Mouse (Mus musculus) midbrain, embryonic 16.5 days (tissue): Measurements from ENCODE around the gene St6galnac6. TPM values are rescaled to one million over a fixed set of nuclear protein-coding genes. Genes with fewer than 3 reads are reported as not detected.

ENCODE experiments used
- ATAC-seq: fragments of 200-750 bp; cut with Nextera tagmentation; 2 replicates; pipeline ENCODE4 v1.8.0; 2017; ENCODE audit warnings: moderate TSS enrichment
- H3K27ac ChIP-seq: fragments of 300-500 bp; sonication (generic); 2 replicates; pipeline ENCODE4 v1.5.1; 2014; ENCODE audit warnings: mild to moderate bottlenecking, low read length, mixed read lengths
- H3K27me3 ChIP-seq: fragments of 300-500 bp; sonication (generic); 2 replicates; pipeline ENCODE4 v1.6.1; 2014; ENCODE audit warnings: low read depth, low read length, mixed read lengths; ENCODE audit not compliant: control insufficient read depth, insufficient read depth
- H3K36me3 ChIP-seq: fragments of 300-500 bp; sonication (generic); 2 replicates; pipeline ENCODE4 v1.6.1; 2014; ENCODE audit warnings: mild to moderate bottlenecking, low read length, moderate library complexity, mixed read lengths; ENCODE audit not compliant: control insufficient read depth, insufficient read depth
- H3K4me1 ChIP-seq: fragments of 300-500 bp; sonication (generic); 2 replicates; pipeline ENCODE4 v1.6.1; 2014; ENCODE audit warnings: mild to moderate bottlenecking, low read length, mixed read lengths; ENCODE audit not compliant: control insufficient read depth, insufficient read depth
- H3K4me2 ChIP-seq: fragments of 300-500 bp; sonication (generic); 2 replicates; pipeline ENCODE4 v1.6.1; 2014; ENCODE audit warnings: mild to moderate bottlenecking, low read length, mixed read lengths
- H3K4me3 ChIP-seq: fragments of 300-500 bp; sonication (generic); 2 replicates; pipeline ENCODE4 v1.5.1; 2014; ENCODE audit warnings: low read depth, mild to moderate bottlenecking, low read length, moderate library complexity, mixed read lengths
- H3K9ac ChIP-seq: fragments of 300-500 bp; sonication (generic); 2 replicates; pipeline ENCODE4 v1.6.1; 2014; ENCODE audit warnings: low read depth, low read length, mixed read lengths
- H3K9me3 ChIP-seq: fragments of 300-500 bp; sonication (generic); replicated peaks from 2 replicates; pipeline ENCODE4 v1.6.1; 2014; ENCODE audit warnings: mild to moderate bottlenecking, low read length, mixed read lengths; ENCODE audit not compliant: control insufficient read depth, poor library complexity, severe bottlenecking
- WGBS: fragments of 180-500 bp; shearing (Covaris S2); extraction: QIAGEN DNeasy Blood & Tissue Kit; methylation state at CpG from one replicate; pipeline ENCODE4 v1.1.7; 2014; 5-methylcytosine and 5-hydroxymethylcytosine counted together
- polyA plus RNA-seq: library from polyadenylated mRNA; unstranded; fragments of >200 nt; fragmentation: Nextera tagmentation; extraction: Ambion mirVana; gene quantifications from 2 replicates; pipeline ENCODE4 v1.2.1, GENCODE M21; 2015

St6galnac6 gene
- polyA plus RNA-seq, 1 experiment from 2014 or later = 36.4 TPM

DNA sequence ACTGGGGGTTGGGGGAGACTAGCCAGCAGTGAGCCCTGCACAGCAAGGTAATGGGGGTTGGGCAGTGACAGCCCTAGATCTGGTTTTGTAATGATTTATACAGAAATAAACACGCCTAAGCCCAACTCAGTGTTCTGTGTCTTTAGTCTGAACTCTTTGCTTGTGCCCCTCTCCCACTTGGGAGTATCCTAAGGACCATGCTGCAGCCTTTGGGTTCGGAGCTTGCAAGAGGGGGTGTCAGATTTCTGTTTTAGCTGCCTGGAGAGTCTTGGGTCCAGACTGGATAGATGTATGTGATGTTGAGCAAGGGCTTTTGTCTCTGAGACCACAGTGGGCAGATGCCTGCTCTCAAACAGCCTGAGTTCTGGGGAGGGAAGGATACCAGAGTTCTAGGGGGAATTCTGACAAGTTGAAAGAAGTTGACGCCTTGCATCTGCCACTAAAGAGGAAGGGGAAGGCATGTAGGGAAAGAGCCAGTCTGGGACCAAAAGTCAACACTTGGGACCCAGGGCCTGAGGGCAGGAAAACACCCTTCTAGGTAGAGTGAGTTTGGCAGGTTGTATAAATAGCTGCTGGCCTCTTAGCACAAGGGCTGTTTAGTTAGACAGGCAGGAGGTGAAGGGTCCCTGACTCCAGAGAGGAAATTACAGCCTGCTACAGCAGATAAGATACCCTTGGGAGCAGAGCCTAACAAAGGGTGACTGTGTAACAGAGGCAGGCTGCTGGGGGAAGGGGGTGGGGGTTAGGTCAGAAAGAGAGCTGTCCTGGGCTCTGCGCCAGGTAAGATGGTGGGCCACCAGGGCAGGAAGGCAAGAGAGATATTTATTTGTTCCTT is 21.4 kb downstream of the St6galnac6 start:
- no peaks in the 10 kb centered on the region for H3K27me3 ChIP-seq
- no peak overlapping the region for H3K4me2 ChIP-seq
- no peak overlapping the region; the same call in 1 of the 2 replicates for H3K27ac ChIP-seq
- 0 out of 2 replicates have a peak, but pooled peaks cover 3% of the 10 kb centered on the region for H3K9me3 ChIP-seq
- H3K4me1 ChIP-seq = peaks cover 15% of the 10 kb centered on the region
- peaks cover 2% of the 10 kb centered on the region; the same call in 1 of the 2 replicates for H3K36me3 ChIP-seq
- no peak overlapping the region for H3K4me3 ChIP-seq
- no peak for ATAC-seq
- WGBS = 43% methylated on average over 4 of the region's 4 CpGs
- no peak overlapping the region for H3K9ac ChIP-seq

DNA sequence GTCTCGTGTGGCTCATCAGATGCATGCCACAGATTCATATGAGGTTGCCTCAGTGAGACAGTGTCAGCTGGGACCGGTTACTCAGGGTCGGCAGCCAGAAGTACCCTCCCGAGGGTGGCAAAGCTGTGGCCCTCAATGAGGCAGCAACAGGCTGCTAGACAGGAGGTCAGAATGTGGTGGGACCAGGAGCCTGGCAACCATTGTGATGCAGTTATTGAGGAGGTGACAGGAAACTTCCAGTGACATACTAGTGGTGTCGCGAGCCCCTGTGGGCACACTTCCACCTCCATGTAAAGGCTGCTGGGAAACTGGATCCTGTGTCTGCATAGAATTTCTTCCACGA is 22.0 kb downstream of the St6galnac6 start, which contains the start of gene Ak1:
TSS of gene Ak1 (plus strand) at position 242 of the 343 bp plus-strand sequence.
- H3K27me3 ChIP-seq = no peaks in the 10 kb centered on the region
- 0 out of 2 replicates have a peak, but pooled peaks cover 3% of the 10 kb centered on the region for H3K9me3 ChIP-seq
- no peak within 1 kb of the TSS for H3K9ac ChIP-seq
- H3K4me3 ChIP-seq = no peak within 1 kb of the TSS
- H3K4me1 ChIP-seq = peaks cover 21% of the 10 kb centered on the region
- peaks cover 2% of the 10 kb centered on the region; the same call in 1 of the 2 replicates for H3K36me3 ChIP-seq
- H3K27ac ChIP-seq = no peak within 1 kb of the TSS; the same call in 1 of the 2 replicates
- WGBS = 40% methylated on average over 7 of the region's 7 CpGs
- no peak for ATAC-seq
- H3K4me2 ChIP-seq = no peak within 1 kb of the TSS

DNA sequence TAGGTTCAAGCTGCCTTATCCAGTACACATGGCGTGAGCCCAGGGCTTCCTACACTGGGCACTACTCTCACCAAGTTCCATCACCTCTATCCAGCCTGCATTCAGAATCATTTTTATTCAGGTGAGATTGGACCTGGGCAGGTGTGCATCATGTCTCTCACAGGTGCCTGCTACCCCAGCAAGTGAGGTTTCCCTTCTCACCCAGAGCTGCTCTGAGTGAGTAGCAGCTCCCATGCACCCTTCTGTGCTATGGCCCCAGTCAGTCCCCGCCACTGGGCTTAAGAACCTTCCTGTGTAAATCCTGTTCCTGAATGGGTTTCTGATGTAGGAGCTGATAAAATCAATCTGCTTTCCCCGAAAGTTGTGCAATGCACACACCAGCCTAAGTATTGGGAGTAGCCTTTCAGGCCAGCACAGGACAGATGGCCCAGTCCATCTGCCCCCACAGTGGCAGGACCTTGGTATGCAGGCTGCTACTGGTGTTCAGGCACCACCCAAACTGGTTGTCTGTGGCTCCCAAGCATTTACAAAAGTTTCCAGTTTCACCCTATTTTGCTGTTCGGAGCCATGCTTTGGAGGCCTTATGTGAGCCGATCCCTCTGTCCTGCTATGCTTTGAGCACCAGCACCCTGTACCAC is 24.7 kb downstream of the St6galnac6 start:
- no peak overlapping the region for H3K27ac ChIP-seq
- H3K4me1 ChIP-seq = peaks cover 48% of the 10 kb centered on the region
- no peaks in the 10 kb centered on the region for H3K27me3 ChIP-seq
- no peaks in the 10 kb centered on the region for H3K9me3 ChIP-seq
- no peak overlapping the region for H3K4me2 ChIP-seq
- H3K36me3 ChIP-seq = no peaks in the 10 kb centered on the region
- 78% methylated on average over 5 of the region's 5 CpGs for WGBS
- H3K4me3 ChIP-seq = no peak overlapping the region
- ATAC-seq = no peak
- no peak overlapping the region for H3K9ac ChIP-seq

DNA sequence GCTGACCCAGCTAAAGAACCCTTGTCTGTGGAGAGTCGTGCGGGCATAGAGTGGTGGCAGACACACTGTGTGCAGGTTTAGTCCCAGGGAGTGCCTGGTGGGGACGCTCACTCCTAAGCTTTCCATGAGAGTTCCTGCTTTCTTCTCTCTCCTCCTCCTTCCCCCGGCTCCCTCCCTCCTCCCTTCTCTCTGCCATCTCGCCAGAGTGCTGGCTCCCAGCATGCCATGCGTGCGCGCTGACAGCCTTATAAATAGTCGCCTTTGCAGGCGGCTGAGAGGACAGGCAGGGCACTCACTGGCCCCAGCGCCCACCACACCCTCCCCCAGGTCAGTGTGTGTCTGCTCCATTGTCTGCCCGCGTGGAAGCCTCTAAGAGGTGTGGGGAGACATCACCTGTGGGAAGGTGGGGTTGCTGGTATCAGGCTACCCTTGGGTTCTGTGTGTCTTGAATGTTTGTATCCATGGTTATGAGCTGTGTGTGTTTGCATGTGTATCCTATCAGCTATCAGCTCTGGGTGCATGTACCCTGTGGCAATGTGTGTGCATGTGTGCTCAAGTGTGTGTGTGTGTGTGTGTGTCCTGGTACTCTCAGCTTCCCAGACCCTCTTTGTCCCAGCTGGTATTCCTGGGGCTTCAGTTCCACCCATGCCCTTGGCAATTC is 25.8 kb downstream of the St6galnac6 start:
- H3K36me3 ChIP-seq = no peaks in the 10 kb centered on the region
- H3K4me1 ChIP-seq = peaks cover 53% of the 10 kb centered on the region
- 4% methylated on average over 13 of the region's 13 CpGs for WGBS

DNA sequence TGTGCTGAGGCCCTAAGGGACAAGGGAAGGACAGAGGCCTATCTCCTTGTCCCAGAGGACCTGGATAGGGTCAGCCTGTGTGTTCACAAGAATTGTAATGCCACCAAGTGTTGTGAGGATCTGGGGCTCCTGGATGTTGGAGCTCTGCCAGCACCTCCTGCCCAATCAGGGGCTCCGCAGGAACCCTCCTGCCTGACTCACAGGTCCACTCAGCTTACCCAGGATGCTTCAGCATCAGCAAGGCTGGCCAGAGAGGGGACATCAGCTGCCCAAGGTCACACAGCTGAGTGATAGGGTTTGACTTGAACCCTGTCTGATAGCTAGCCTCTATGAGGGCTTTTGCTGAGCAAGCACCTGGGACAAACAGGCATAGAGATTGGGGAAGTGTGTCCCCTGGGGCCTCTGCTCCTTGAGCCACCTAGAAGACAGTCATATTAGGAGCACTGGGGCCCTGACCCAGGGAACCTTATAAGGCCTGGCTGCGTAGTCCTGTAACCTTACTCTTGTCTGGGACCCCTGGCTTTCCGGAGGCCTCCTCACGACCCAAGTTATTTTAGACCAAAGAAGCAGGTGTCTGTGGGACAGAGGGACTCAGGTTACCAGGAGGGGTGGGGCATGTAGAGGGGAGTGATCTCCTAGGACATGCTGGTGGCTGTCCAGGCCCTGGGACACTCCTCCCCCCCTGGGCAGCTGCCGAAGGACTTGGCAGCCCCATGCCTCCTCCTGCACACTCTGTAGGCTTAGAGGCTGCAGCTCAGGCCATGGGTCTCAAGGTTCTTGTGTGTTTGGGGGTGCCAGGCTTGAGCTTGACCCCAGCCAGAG is 26.6 kb downstream of the St6galnac6 start:
- Histone ChIP-seq H3K9ac (peak overlapping the region; percentile 74), H3K4me1 (peaks cover 49% of the 10 kb centered on the region), H3K4me2 (peak overlapping the region; percentile 74), H3K27me3 (no peaks in the 10 kb centered on the region), H3K27ac (peak overlapping the region; percentile 91), H3K4me3 (peak overlapping the region; percentile 45), H3K9me3 (no peaks in the 10 kb centered on the region), H3K36me3 (no peaks in the 10 kb centered on the region)
- ATAC-seq = peak; percentile 1
- WGBS = 66% methylated on average over 5 of the region's 5 CpGs

More for the DNA sequence above, 25.8 kb downstream of the St6galnac6 start:
- Histone ChIP-seq H3K4me3 (peak overlapping the region; percentile 45), H3K27me3 (no peaks in the 10 kb centered on the region), H3K4me2 (peak overlapping the region; percentile 74), H3K9ac (peak overlapping the region; percentile 74), H3K27ac (peak overlapping the region; percentile 91), H3K9me3 (no peaks in the 10 kb centered on the region)
- ATAC-seq = peak; percentile 60

DNA sequence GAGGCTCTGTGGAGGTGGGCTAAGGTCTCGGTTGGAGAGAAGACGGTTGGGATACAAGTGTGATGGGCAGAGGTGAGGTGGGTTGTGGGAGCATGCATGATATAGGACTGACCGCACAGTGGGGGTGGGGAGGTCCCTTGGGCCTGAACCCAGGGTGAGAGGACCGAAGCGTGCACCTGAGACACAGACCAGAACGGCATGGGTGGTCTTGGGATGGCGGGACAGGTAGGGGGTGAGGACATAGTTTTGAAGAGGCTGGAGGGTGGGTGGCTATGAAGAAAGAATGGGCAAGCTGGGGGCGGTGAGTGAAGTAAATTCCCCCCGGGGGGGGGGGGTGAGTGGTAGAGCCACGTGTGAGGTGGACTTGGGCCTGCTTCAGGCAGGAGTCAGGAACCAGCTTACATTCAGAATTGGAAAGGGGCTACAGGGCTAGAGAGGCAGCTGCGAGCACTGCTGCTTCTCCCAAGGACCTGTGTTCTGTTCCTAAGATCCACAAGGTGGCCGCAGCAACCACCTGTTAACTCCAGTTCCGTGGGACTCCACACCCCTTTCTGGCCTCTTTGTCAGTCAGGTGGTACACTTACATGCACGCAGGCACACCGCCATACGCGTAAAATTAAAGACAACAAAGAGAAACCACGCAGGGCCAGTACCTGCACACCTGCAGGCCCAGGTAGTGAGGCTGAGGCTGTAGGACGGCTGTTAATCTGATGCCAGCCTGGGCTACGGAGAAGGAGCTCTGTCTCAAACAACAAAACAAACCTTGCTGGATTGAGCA is 27.9 kb downstream of the St6galnac6 start:
- no peak for ATAC-seq
- H3K27me3 ChIP-seq = no peaks in the 10 kb centered on the region
- H3K9me3 ChIP-seq = no peaks in the 10 kb centered on the region
- 74% methylated on average over 19 of the region's 20 CpGs for WGBS
- H3K4me3 ChIP-seq = no peak overlapping the region
- H3K4me1 ChIP-seq = peaks cover 47% of the 10 kb centered on the region
- H3K36me3 ChIP-seq = no peaks in the 10 kb centered on the region
- no peak overlapping the region for H3K27ac ChIP-seq
- H3K9ac ChIP-seq = peak overlapping the region; percentile 47; the same call in 1 of the 2 replicates
- 0 out of 2 replicates have a peak overlapping the region, but pooled peaks have one; percentile 5 for H3K4me2 ChIP-seq

DNA sequence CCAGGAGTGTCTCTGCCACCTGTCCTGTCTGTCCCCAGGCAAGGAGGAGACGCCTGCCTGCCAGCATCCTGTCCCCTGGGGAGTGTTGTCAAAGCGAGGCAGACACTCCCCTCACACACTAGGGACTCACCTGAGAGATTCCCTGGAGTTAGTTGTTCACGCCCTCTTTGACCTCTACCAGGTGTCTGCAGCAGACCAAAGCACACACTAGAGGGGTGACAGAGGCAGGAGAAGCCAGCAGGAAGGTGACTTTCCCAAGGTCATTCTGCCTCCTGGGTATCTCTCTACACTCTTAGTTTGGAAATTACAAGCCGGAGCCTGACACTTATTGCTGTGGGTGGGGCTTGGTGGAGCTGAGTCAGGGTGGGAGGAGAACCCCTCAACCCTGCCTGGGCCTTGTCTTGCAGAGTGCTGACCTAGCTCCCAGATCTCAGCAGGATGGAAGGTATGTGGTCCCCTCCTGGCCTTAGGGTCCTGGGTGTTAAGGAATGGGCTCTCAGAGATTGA is 28.6 kb downstream of the St6galnac6 start:
- H3K9me3 ChIP-seq = no peaks in the 10 kb centered on the region
- H3K27ac ChIP-seq = no peak overlapping the region
- no peak for ATAC-seq
- H3K9ac ChIP-seq = peak overlapping the region; percentile 47
- H3K4me3 ChIP-seq = no peak overlapping the region
- 62% methylated on average over 4 of the region's 4 CpGs for WGBS
- H3K4me2 ChIP-seq = peak overlapping the region; percentile 11; the same call in 1 of the 2 replicates
- H3K4me1 ChIP-seq = peaks cover 47% of the 10 kb centered on the region
- H3K36me3 ChIP-seq = no peaks in the 10 kb centered on the region
- no peaks in the 10 kb centered on the region for H3K27me3 ChIP-seq
